16 mouse cellular contexts compared by ENCODE assay signal in the genomic region with DNA sequence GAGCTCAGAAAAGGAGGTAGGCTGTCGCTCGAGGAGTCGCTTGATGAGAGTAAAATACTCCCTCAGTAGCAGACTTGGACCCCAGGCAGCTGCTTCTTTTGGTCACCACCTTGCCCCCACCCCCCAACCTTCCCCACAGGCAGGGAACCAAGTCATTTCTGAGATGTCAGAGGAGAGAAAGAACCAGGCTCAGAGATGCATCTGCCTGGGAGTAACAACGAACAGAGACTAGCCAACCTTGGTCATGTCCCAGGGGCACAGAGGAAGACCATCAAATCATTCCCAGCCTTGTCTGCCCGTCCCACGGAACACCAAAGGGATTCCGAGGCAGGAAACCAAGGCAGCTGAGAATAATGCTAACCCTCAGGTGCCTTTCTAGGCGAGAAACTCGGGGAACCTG.
"Had no signal": no experiment of that assay in that cellular context is flagged by ENCODE, and none has a peak within 500 bp of the region (broad histone marks: within the 10 kb centered on the region; RNA-seq: fewer than 3 reads in every experiment).

No protein-coding gene starts in this region.

- H3K27ac ChIP-seq: left cerebral cortex, adult 2 months; liver, embryonic 13.5 days; midbrain, embryonic 12.5 days; midbrain, embryonic 15.5 days had no signal

- ATAC-seq: midbrain, embryonic 15.5 days had no signal

- H3K4me3 ChIP-seq: left cerebral cortex, adult 2 months; liver, embryonic 13.5 days; midbrain, embryonic 12.5 days; midbrain, embryonic 15.5 days; myocyte had no signal

- H3K36me3 ChIP-seq: liver, embryonic 13.5 days; midbrain, embryonic 12.5 days; midbrain, embryonic 15.5 days had no signal

- H3K4me2 ChIP-seq: liver, embryonic 13.5 days; midbrain, embryonic 12.5 days; midbrain, embryonic 15.5 days had no signal

- DNase-seq: kidney, adult 18-20 months; kidney, adult 9 months; kidney, postnatal 14 days; kidney, postnatal 4 days; layer of hippocampus, adult 9-11 months; layer of hippocampus, postnatal 36 days; liver, embryonic 13.5 days; lung, adult 2 months; lung, postnatal 14 days; lung, postnatal 4 days; thymus, adult 18-20 months; thymus, postnatal 4 days had no signal

- H3K27me3 ChIP-seq: liver, embryonic 13.5 days; midbrain, embryonic 15.5 days had no signal

- H3K9me3 ChIP-seq: midbrain, embryonic 12.5 days; midbrain, embryonic 15.5 days had no signal

- H3K4me1 ChIP-seq: liver, embryonic 13.5 days had no signal

- H3K9ac ChIP-seq: liver, embryonic 13.5 days; midbrain, embryonic 12.5 days; midbrain, embryonic 15.5 days had no signal
